Mouse (Mus musculus) CH12.LX (cell line): ENCODE measurements around the gene Dthd1. TPM values are rescaled to one million over a fixed set of nuclear protein-coding genes. Genes with fewer than 3 reads are reported as not detected.
A peak's percentile ranks its signal among the peaks of the same experiment; 100 is the strongest.

Source experiments
- DNase-seq: peaks from one replicate; pipeline ENCODE4 v3.0.0-alpha.2; 2013; ENCODE audit errors: extremely low read depth
- H3K27ac ChIP-seq: 2 replicates; pipeline ENCODE4 v1.5.1; 2012; ENCODE audit warnings: low read depth, mild to moderate bottlenecking, control low read depth, moderate library complexity; ENCODE audit not compliant: insufficient read depth
- H3K27me3 ChIP-seq: replicated peaks from 2 replicates; pipeline ENCODE3; 2012; ENCODE audit warnings: inconsistent platforms
- H3K36me3 ChIP-seq, 2 experiments: replicated peaks in 1 of 2; 2 replicates each; pipeline versions ENCODE3 to v1.6.1; 2012; ENCODE audit warnings: inconsistent platforms in 1 of 2, low read length in 1 of 2, mild to moderate bottlenecking in 1 of 2, mixed read lengths in 1 of 2, moderate library complexity in 1 of 2; ENCODE audit not compliant: control insufficient read depth in 1 of 2, insufficient read depth in 1 of 2
- H3K4me1 ChIP-seq, 2 experiments: 2 replicates each; pipeline ENCODE4 v1.6.1; 2012; ENCODE audit warnings: inconsistent platforms in 1 of 2, moderate library complexity in 1 of 2; ENCODE audit not compliant: insufficient read depth in 2 of 2, control insufficient read depth in 1 of 2
- H3K4me2 ChIP-seq: 2 replicates; pipeline ENCODE4 v1.6.1; 2012; ENCODE audit warnings: low read depth, mild to moderate bottlenecking, control low read depth; ENCODE audit not compliant: poor library complexity, insufficient read depth, severe bottlenecking
- H3K4me3 ChIP-seq, 3 experiments: fragments of 150-350 bp in 1 of 3; sonication (generic) in 1 of 3; replicated peaks in 1 of 3; 2 replicates each; pipeline versions ENCODE3 to v1.5.1; 2011 to 2012; ENCODE audit warnings: low read depth in 2 of 3, low read length in 2 of 3, mild to moderate bottlenecking in 2 of 3, moderate library complexity in 2 of 3, control low read depth in 1 of 3, improper control_type of control experiment in 1 of 3, inconsistent platforms in 1 of 3, mixed read lengths in 1 of 3; ENCODE audit not compliant: poor library complexity in 1 of 3
- H3K79me2 ChIP-seq: replicated peaks from 2 replicates; pipeline ENCODE4 v1.6.1; 2012; ENCODE audit warnings: mild to moderate bottlenecking, moderate library complexity; ENCODE audit not compliant: control insufficient read depth, poor library complexity, insufficient read depth, severe bottlenecking; ENCODE audit errors: extremely low read depth
- H3K9ac ChIP-seq: 2 replicates; pipeline ENCODE4 v1.6.1; 2012; ENCODE audit warnings: low read depth, mild to moderate bottlenecking, control low read depth, moderate library complexity; ENCODE audit not compliant: insufficient read depth
- H3K9me3 ChIP-seq: replicated peaks from 2 replicates; pipeline ENCODE3; 2012; ENCODE audit warnings: low read length, inconsistent platforms, mixed read lengths
- BHLHE40 ChIP-seq: IDR thresholded peaks from 2 replicates; pipeline ENCODE4 v1.6.1; 2011; ENCODE audit warnings: mild to moderate bottlenecking, low read depth, low read length, improper control_type of control experiment
- CTCF ChIP-seq, 2 experiments: IDR thresholded peaks in 1 of 2; conservative IDR thresholded peaks in 1 of 2; 2 replicates each; pipeline ENCODE4 v1.5.1; 2011 to 2012; ENCODE audit warnings: low read depth in 2 of 2, low read length in 2 of 2, improper control_type of control experiment in 1 of 2, inconsistent platforms in 1 of 2, mild to moderate bottlenecking in 1 of 2, moderate library complexity in 1 of 2
- E2F4 ChIP-seq: IDR thresholded peaks from 2 replicates; pipeline ENCODE4 v1.6.1; 2011; ENCODE audit warnings: low read depth, low read length, improper control_type of control experiment; ENCODE audit not compliant: insufficient replicate concordance
- ELF1 ChIP-seq: IDR thresholded peaks from 2 replicates; pipeline ENCODE4 v1.6.1; 2014; ENCODE audit warnings: low read depth, mild to moderate bottlenecking, inconsistent platforms, low read length, improper control_type of control experiment
- EP300 ChIP-seq: IDR thresholded peaks from 2 replicates; pipeline ENCODE4 v1.6.1; 2011; ENCODE audit warnings: low read length, improper control_type of control experiment
- HCFC1 ChIP-seq: IDR thresholded peaks from 2 replicates; pipeline ENCODE4 v1.6.1; 2012; ENCODE audit warnings: low read depth, mild to moderate bottlenecking, inconsistent platforms, low read length, improper control_type of control experiment
- IRF4 ChIP-seq: IDR thresholded peaks from 2 replicates; pipeline ENCODE4 v1.6.1; 2014; ENCODE audit warnings: low read depth, mild to moderate bottlenecking, inconsistent platforms, low read length, improper control_type of control experiment
- JUN ChIP-seq: IDR thresholded peaks from 2 replicates; pipeline ENCODE4 v1.6.1; 2011; ENCODE audit warnings: low read depth, mild to moderate bottlenecking, low read length, improper control_type of control experiment, moderate library complexity; ENCODE audit not compliant: insufficient read depth
- MAFK ChIP-seq: IDR thresholded peaks from 2 replicates; pipeline ENCODE4 v1.6.1; 2011; ENCODE audit warnings: low read length, improper control_type of control experiment; ENCODE audit not compliant: insufficient replicate concordance
- NELFE ChIP-seq: IDR thresholded peaks from 2 replicates; pipeline ENCODE4 v1.6.1; 2011; ENCODE audit warnings: low read depth, low read length, improper control_type of control experiment
- NRF1 ChIP-seq: IDR thresholded peaks from 2 replicates; pipeline ENCODE4 v1.6.1; 2014; ENCODE audit warnings: low read depth, mild to moderate bottlenecking, inconsistent platforms, low read length, improper control_type of control experiment, moderate library complexity
- PAX5 ChIP-seq: IDR thresholded peaks from 2 replicates; pipeline ENCODE4 v1.6.1; 2012; ENCODE audit warnings: low read length, inconsistent platforms, mixed read lengths
- POLR2AphosphoS2 ChIP-seq: IDR thresholded peaks from 2 replicates; pipeline ENCODE4 v1.6.1; 2011; ENCODE audit warnings: low read depth, low read length, improper control_type of control experiment
- RAD21 ChIP-seq: IDR thresholded peaks from 2 replicates; pipeline ENCODE4 v1.6.1; 2011; ENCODE audit warnings: low read depth, mild to moderate bottlenecking, low read length, improper control_type of control experiment, moderate library complexity
- RCOR1 ChIP-seq: conservative IDR thresholded peaks from 2 replicates; pipeline ENCODE4 v1.6.1; 2012; ENCODE audit warnings: low read depth, mild to moderate bottlenecking, inconsistent platforms, low read length, improper control_type of control experiment
- TBP ChIP-seq: conservative IDR thresholded peaks from 2 replicates; pipeline ENCODE4 v1.6.1; 2011; ENCODE audit warnings: low read depth, low read length, improper control_type of control experiment
- TCF12 ChIP-seq: IDR thresholded peaks from 2 replicates; pipeline ENCODE4 v1.6.1; 2014; ENCODE audit warnings: low read depth, mild to moderate bottlenecking, inconsistent platforms, low read length, improper control_type of control experiment
- USF2 ChIP-seq: conservative IDR thresholded peaks from 2 replicates; pipeline ENCODE4 v1.6.1; 2011; ENCODE audit warnings: low read depth, low read length, improper control_type of control experiment
- ZC3H11A ChIP-seq: IDR thresholded peaks from 2 replicates; pipeline ENCODE4 v1.6.1; 2012; ENCODE audit warnings: low read depth, mild to moderate bottlenecking, inconsistent platforms, low read length, improper control_type of control experiment
- ZNF384 ChIP-seq: IDR thresholded peaks from 2 replicates; pipeline ENCODE4 v1.6.1; 2012; ENCODE audit warnings: low read depth, low read length, improper control_type of control experiment, inconsistent platforms
- dilution Hi-C: fragments of 300-500 bp; cut with MboI; formaldehyde crosslinking; loops from 2 replicates; pipeline ENCODE4 v1.14.3; 2020; ENCODE audit warnings: low sequenced_read_pairs; ENCODE audit not compliant: extremely low pct_unique_long_range_greater_than_20kb, extremely low pct_ligation_motif_present
- in situ Hi-C: fragments of 300-500 bp; cut with MboI; formaldehyde crosslinking; loops from 3 replicates; pipeline ENCODE4 v1.14.3; 2019; ENCODE audit warnings: low sequenced_read_pairs, low pct_ligation_motif_present, low pct_unique_long_range_greater_than_20kb, mixed read lengths
- polyA plus RNA-seq: library from polyadenylated mRNA; unstranded; fragments of >175 nt; gene quantifications from 2 replicates; pipeline ENCODE4 v1.2.1, GENCODE M21; 2012; ENCODE audit warnings: low read depth; ENCODE audit not compliant: insufficient read length
- total RNA-seq, 2 experiments: library from RNA; depleted of rRNA; stranded (reverse); fragments of 300-350 nt in 1 of 2; fragments of >200 nt in 1 of 2; gene quantifications; 2 replicates each; pipeline ENCODE4 v1.2.3; 2012 to 2014

Dthd1 gene
- total and polyA plus RNA-seq, 3 experiments = not detected

DNA sequence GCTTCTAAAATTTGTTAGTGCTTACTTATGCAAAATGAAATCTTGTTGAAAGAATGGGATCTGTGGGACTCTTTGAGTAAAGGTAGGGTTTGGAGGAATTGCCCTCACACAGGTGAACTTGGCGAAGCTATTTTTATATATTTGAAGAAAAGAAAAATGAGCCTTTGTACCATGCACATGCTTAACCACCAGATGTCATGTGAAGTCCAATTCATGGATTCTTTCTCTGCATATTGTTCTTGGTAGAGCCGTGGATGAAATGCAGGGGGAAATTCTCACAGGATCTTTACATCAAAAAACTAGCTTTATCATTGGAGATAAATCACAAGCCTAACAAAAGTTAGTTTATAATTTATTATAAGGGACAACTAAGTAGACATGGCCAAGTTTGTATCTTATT is 93.3 kb downstream of the Dthd1 start:
- no peaks in the 10 kb centered on the region for H3K79me2 ChIP-seq
- H3K4me1 ChIP-seq = peaks cover 0 to 18% of the 10 kb centered on the region in 2 experiments; a peak in 2 of 4 replicates
- no peak for DNase-seq
- no peak overlapping the region for H3K4me2 ChIP-seq
- H3K9me3 ChIP-seq = no peaks in the 10 kb centered on the region
- H3K27me3 ChIP-seq = no peaks in the 10 kb centered on the region
- H3K4me3 ChIP-seq = no peak overlapping the region
- no peaks in the 10 kb centered on the region for H3K36me3 ChIP-seq
- peak; percentile 22 for TF ChIP-seq RAD21
- 0 out of 4 replicates have a peak, but pooled peaks of 1 of the 2 experiments have one; percentile 6 for TF ChIP-seq CTCF (conservative IDR thresholded peaks at IDR 0.05 in 1 of 2, IDR thresholded peaks at IDR 0.05 in 1 of 2; ENCODE audit: low read depth in 2 of 2, low read length in 2 of 2)
- no peak for TF ChIP-seq ZNF384
- no peak for TF ChIP-seq EP300
- H3K9ac ChIP-seq = no peak overlapping the region
- in situ Hi-C loops (no loop called here), dilution Hi-C loops (no loop called here)
- H3K27ac ChIP-seq = no peak overlapping the region

DNA sequence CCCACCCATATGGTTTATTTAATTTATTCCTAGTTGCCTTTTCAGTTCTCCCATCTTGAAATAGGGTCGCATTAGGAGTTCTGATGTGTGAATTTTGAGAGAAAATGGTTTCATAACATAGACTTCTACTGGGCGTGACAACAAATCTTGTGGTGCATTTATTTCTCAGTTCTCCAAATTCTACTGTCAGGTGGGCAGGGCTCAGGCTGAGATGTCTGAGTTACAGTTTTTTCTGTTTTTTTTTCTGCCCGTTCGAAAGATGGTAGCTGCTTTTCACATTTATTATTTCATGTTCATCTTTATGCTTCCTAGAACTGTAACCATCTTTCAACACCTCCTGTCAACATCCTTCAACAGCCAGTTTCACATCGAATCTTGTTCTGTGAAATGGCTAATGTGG is 95.5 kb downstream of the Dthd1 start:
- Histone ChIP-seq H3K36me3 (no peaks in the 10 kb centered on the region), H3K79me2 (no peaks in the 10 kb centered on the region), H3K4me3 (peak overlapping the region in 1 of 3 experiments; percentile 3), H3K27ac (no peak overlapping the region), H3K9ac (no peak overlapping the region), H3K4me1 (peaks cover 0 to 18% of the 10 kb centered on the region in 2 experiments; a peak in 2 of 4 replicates), H3K27me3 (no peaks in the 10 kb centered on the region), H3K4me2 (peak overlapping the region; percentile 78), H3K9me3 (no peaks in the 10 kb centered on the region)
- dilution Hi-C loops = no loop called here
- TF ChIP-seq ZC3H11A (no peak), MAFK (no peak), JUN (no peak), PAX5 (no peak), CTCF (conservative IDR thresholded peaks at IDR 0.05 in 1 of 2, IDR thresholded peaks at IDR 0.05 in 1 of 2; ENCODE audit: low read depth in 2 of 2, low read length in 2 of 2) (no peak), ELF1 (no peak), TCF12 (no peak), BHLHE40 (0 out of 2 replicates have a peak, but pooled peaks have one; percentile 33), IRF4 (peak; percentile 77), ZNF384 (peak; percentile 87), RCOR1 (no peak), E2F4 (no peak), POLR2AphosphoS2 (no peak), HCFC1 (0 out of 2 replicates have a peak, but pooled peaks have one; percentile 27), NELFE (no peak), EP300 (peak; percentile 73), NRF1 (no peak), USF2 (no peak), TBP (no peak)
- DNase-seq = peak; percentile 44
- in situ Hi-C loops = no loop called here
